Mouse (Mus musculus) bone marrow, adult 2 months (tissue): ENCODE measurements around the gene Rwdd1.

Experiments used
- CTCF ChIP-seq: fragments of 200-500 bp; IDR thresholded peaks from 2 replicates; pipeline ENCODE4 v1.5.1; 2011; ENCODE audit warnings: low read length, control low read depth; ENCODE audit not compliant: control insufficient read depth, insufficient read depth
- POLR2A ChIP-seq: fragments of 200-500 bp; IDR thresholded peaks from 2 replicates; pipeline ENCODE4 v1.6.1; 2011; ENCODE audit warnings: low read depth, mild to moderate bottlenecking, control low read depth, low read length, borderline replicate concordance; ENCODE audit not compliant: control insufficient read depth

DNA sequence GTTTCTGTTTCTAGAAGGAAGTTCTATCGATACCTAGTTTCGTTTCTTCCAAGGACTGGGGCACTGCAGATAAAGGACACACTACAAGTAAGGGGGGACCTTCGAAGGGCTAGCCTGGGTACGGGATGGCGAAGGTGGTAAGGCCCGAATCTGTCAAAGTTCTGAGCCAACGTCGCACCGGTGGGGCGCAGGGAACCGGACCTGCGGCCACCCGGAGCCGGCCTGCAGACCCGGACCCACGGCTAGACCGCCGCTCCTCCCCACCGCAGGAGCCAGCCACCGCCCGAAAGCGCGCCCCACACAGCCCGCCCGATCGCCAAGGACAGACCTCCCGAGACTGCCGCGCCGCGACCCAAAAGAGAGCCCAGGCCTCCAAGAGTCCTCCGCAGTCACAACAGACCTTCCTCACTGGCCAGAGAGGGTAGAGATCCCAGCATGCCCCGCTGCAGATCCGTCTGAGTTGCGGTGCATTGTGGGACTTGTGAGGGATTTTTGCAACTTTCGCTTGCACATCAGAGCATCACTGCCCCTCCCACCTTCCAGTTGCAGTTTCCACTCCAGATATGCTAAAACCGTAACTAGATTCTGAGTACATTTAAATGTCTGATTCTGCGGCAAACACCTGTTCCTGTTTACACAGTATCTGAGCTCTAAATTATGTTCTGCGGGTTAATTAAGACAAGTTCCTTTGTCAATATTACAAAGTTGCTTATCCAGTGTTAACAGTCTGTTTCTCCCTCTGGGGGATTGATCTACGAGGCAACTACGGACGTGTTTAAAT lies 68.4 kb downstream of the Rwdd1 start, which contains the start of gene Zup1:
- no peak for TF ChIP-seq CTCF
- peak; percentile 64 for TF ChIP-seq POLR2A
